In genomic region chr9:42112691-42113090, GRCm38 (mm10) we compare ENCODE assay signal across 26 mouse cellular contexts. TPM values are rescaled to one million over a fixed set of nuclear protein-coding genes. Genes with fewer than 3 reads are reported as not detected.
DNase-seq lines count a peak whose midpoint lies in the region; ATAC-seq lines count a peak whose summit lies in the region.
"Had no signal": no experiment of that assay in that cellular context is flagged by ENCODE, and none has a peak within 500 bp of the region (broad histone marks: within the 10 kb centered on the region; RNA-seq: fewer than 3 reads in every experiment).

No protein-coding gene starts in this region.

- peaks cover 69% of the 10 kb centered on the region for H3K4me1 ChIP-seq in heart, embryonic 10.5 days
- H3K4me1 ChIP-seq in liver, embryonic 12.5 days = peaks cover 9% of the 10 kb centered on the region

- DNase-seq in heart, embryonic 10.5 days (ENCODE audit: low spot score) = no peak
- no peak for DNase-seq in heart, postnatal 36 days
- peak; percentile 32 for DNase-seq in kidney, adult 9 months
- DNase-seq in kidney, postnatal 10 days = no peak
- DNase-seq in ES-CJ7 (ENCODE audit: low read depth, low spot score) = peak; percentile 51
- DNase-seq in R1 (ENCODE audit: low read depth, low spot score) = peak; percentile 56
- DNase-seq: adrenal gland, adult 2 months; adrenal gland, postnatal 10 days; adrenal gland, postnatal 25 days; cerebellum, adult 11 months; cerebellum, adult 18-20 months; cerebellum, adult 8-10 months; cerebellum, adult 9-11 months; cerebellum, postnatal 14 days; cerebellum, postnatal 36 days; embryo, embryonic 11 days had no signal

- H3K36me3 ChIP-seq in heart, embryonic 10.5 days = no peaks in the 10 kb centered on the region
- no peaks in the 10 kb centered on the region for H3K36me3 ChIP-seq in liver, embryonic 12.5 days
- H3K36me3 ChIP-seq: embryonic facial prominence, embryonic 13.5 days; embryonic facial prominence, embryonic 15.5 days; forebrain, embryonic 10.5 days; forebrain, embryonic 12.5 days; G1E had no signal

- H3K27me3 ChIP-seq in heart, embryonic 10.5 days (ENCODE audit: insufficient read depth, poor library complexity, severe bottlenecking) = no peaks in the 10 kb centered on the region
- H3K27me3 ChIP-seq in liver, embryonic 12.5 days (replicated peaks) = no peaks in the 10 kb centered on the region
- H3K27me3 ChIP-seq: embryonic facial prominence, embryonic 13.5 days; embryonic facial prominence, embryonic 15.5 days; forebrain, embryonic 12.5 days; Patski had no signal

- H3K9ac ChIP-seq in liver, embryonic 12.5 days = no peak overlapping the region
- H3K9ac ChIP-seq: embryonic facial prominence, embryonic 13.5 days; embryonic facial prominence, embryonic 15.5 days; forebrain, embryonic 12.5 days had no signal

- no peaks in the 10 kb centered on the region for H3K9me3 ChIP-seq in heart, embryonic 10.5 days
- H3K9me3 ChIP-seq in liver, embryonic 12.5 days (replicated peaks) = no peaks in the 10 kb centered on the region
- H3K9me3 ChIP-seq: embryonic facial prominence, embryonic 13.5 days; embryonic facial prominence, embryonic 15.5 days; forebrain, embryonic 10.5 days; forebrain, embryonic 12.5 days; G1E had no signal

- no peak overlapping the region for H3K4me3 ChIP-seq in heart, embryonic 10.5 days
- no peak overlapping the region for H3K4me3 ChIP-seq in liver, embryonic 12.5 days
- H3K4me3 ChIP-seq: embryonic facial prominence, embryonic 13.5 days; embryonic facial prominence, embryonic 15.5 days; erythroblast, embryonic 14.5 days; forebrain, embryonic 10.5 days; forebrain, embryonic 12.5 days had no signal

- intact Hi-C loops in heart, postnatal 36 days (cut with DNase I) = no loop called here

- ATAC-seq in liver, embryonic 12.5 days = no peak
- ATAC-seq: forebrain, embryonic 14.5 days; forebrain, embryonic 16.5 days; Patski had no signal

- H3K4me2 ChIP-seq in liver, embryonic 12.5 days = no peak overlapping the region
- H3K4me2 ChIP-seq: embryonic facial prominence, embryonic 13.5 days; embryonic facial prominence, embryonic 15.5 days; forebrain, embryonic 12.5 days had no signal

- peak overlapping the region; percentile 25; the same call in 1 of the 2 replicates for H3K27ac ChIP-seq in heart, embryonic 10.5 days
- H3K27ac ChIP-seq in liver, embryonic 12.5 days = no peak overlapping the region
- H3K27ac ChIP-seq: embryonic facial prominence, embryonic 13.5 days; embryonic facial prominence, embryonic 15.5 days; forebrain, embryonic 10.5 days; forebrain, embryonic 12.5 days had no signal

- 69% methylated on average over 6 of the region's 6 CpGs for WGBS in heart, embryonic 10.5 days
- WGBS in liver, embryonic 12.5 days (ENCODE audit: insufficient replicate concordance) = 74% methylated on average over 6 of the region's 6 CpGs

RNA-seq across cellular contexts. Expression of gene Sorl1, which starts 11.4 kb away (rescaled TPM):
- 6.8 and 12.6 TPM in 2 replicates for polyA plus RNA-seq in heart, embryonic 10.5 days (2016; fragmentation: Nextera tagmentation; extraction: Ambion mirVana)
- 10 to 100 TPM; 12.5 to 13.3 TPM for total RNA-seq in heart, postnatal 36 days (2021)
- polyA plus RNA-seq in liver, embryonic 12.5 days (2016; fragmentation: Nextera tagmentation; extraction: Ambion mirVana) = 0.98 and 1.3 TPM in 2 replicates

Comparison
In these comparisons a context has a peak if more than half of its experiments do, and no peak if none do; other contexts are left out.
1. DNase-seq: peak in kidney, adult 9 months (single experiment), ES-CJ7 (single experiment) and R1 (single experiment); none in heart, embryonic 10.5 days (single experiment), heart, postnatal 36 days (0 of 2) and kidney, postnatal 10 days (single experiment).